Comparison of ENCODE assay signal across 9 mouse cellular contexts in the genomic region with DNA sequence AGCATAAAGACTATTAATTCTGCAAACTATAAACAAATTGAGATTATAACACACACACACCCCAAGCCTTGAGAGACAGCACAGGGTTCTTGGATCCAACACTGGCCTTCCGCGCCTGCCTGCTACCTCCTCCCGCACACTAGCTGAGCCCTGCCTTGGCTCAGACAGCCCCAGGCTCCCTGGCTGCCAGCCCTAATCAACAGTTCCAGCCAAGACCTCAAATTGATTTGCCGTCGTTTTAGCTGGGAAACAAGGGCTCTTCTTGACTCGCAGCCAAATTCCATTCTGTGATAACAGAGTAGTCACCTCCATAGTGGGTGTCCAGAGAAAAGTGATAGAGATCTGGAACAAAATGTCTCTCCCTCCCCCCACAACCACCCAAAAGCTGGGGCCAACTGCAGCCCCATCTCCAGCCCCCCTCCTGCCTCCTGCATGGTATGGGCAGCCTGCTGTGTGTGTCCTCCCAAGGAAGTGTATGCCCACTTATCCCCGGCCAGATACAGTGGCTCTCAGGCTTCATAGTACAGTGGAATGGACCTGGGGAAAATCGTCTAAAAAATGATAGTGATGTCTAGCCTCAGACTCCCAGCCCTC. TPM values are rescaled to one million over a fixed set of nuclear protein-coding genes. Genes with fewer than 3 reads are reported as not detected.
A peak's percentile ranks its signal among the peaks of the same experiment; 100 is the strongest.
DNase-seq lines count a peak whose midpoint lies in the region; ATAC-seq and TF ChIP-seq lines count a peak whose summit lies in the region.
"Had no signal": no experiment of that assay in that cellular context is flagged by ENCODE, and none has a peak within 500 bp of the region (broad histone marks: within the 10 kb centered on the region; RNA-seq: fewer than 3 reads in every experiment).

No protein-coding gene starts in this region.

- WGBS in heart, embryonic 15.5 days, result 11% methylated on average over 8 of the region's 8 CpGs
- WGBS in stomach, postnatal 0 days, result 29% methylated on average over 8 of the region's 8 CpGs

- DNase-seq in heart, adult 11 months, result no peak
- DNase-seq in ovary, adult 18-20 months (ENCODE audit: low spot score), result peak; percentile 43
- DNase-seq in ovary, postnatal 10 days (ENCODE audit: low spot score), result no peak
- DNase-seq in heart, postnatal 10 days, result peak; percentile 27 to 31
- peak; percentile 40 for DNase-seq in stomach, postnatal 0 days (ENCODE audit: low spot score)
- DNase-seq in thymus, postnatal 14 days, result no peak
- DNase-seq: liver, embryonic 13.5 days had no signal

- ATAC-seq in heart, embryonic 15.5 days (replicated peaks; ENCODE audit: insufficient number of reproducible peaks, insufficient read depth, low FRiP score, low read depth), result peak; percentile 64; the same call in 1 of the 2 replicates
- ATAC-seq in stomach, postnatal 0 days (ENCODE audit: low FRiP score, low TSS enrichment), result no peak
- no peak for ATAC-seq in CD4-positive, CD25-positive, alpha-beta regulatory T cell, adult 4 months

- peak overlapping the region; percentile 14; the same call in 1 of the 2 replicates for H3K4me2 ChIP-seq in heart, embryonic 15.5 days
- H3K4me2 ChIP-seq in stomach, postnatal 0 days (replicated peaks; ENCODE audit: low read depth), result no peak overlapping the region
- H3K4me2 ChIP-seq: liver, embryonic 13.5 days had no signal

- TF ChIP-seq EP300 in stomach, postnatal 0 days (optimal IDR thresholded peaks at IDR 0.05), result no peak

- H3K9ac ChIP-seq in heart, embryonic 15.5 days, result no peak overlapping the region
- H3K9ac ChIP-seq in stomach, postnatal 0 days (ENCODE audit: low read length), result no peak overlapping the region
- H3K9ac ChIP-seq: liver, embryonic 13.5 days had no signal

- no peaks in the 10 kb centered on the region for H3K36me3 ChIP-seq in heart, embryonic 15.5 days
- no peaks in the 10 kb centered on the region for H3K36me3 ChIP-seq in stomach, postnatal 0 days (ENCODE audit: control insufficient read depth, insufficient read depth, low read length)
- H3K36me3 ChIP-seq: liver, embryonic 13.5 days had no signal

- intact Hi-C loops in heart, postnatal 10 days (cut with DNase I), result no loop called here

- peak overlapping the region; percentile 2; the same call in 1 of the 2 replicates for H3K27ac ChIP-seq in heart, embryonic 15.5 days
- H3K27ac ChIP-seq in stomach, postnatal 0 days (replicated peaks), result no peak overlapping the region
- H3K27ac ChIP-seq: liver, embryonic 13.5 days had no signal

- no peak overlapping the region for H3K4me3 ChIP-seq in heart, embryonic 15.5 days
- H3K4me3 ChIP-seq in stomach, postnatal 0 days (ENCODE audit: low read depth, low read length), result no peak overlapping the region
- H3K4me3 ChIP-seq: liver, embryonic 13.5 days had no signal

- no peaks in the 10 kb centered on the region for H3K9me3 ChIP-seq in heart, embryonic 15.5 days (replicated peaks)
- no peaks in the 10 kb centered on the region for H3K9me3 ChIP-seq in stomach, postnatal 0 days (ENCODE audit: control insufficient read depth, low read length)
- H3K9me3 ChIP-seq: liver, embryonic 13.5 days had no signal

- H3K4me1 ChIP-seq in heart, embryonic 15.5 days (replicated peaks), result peaks cover 16% of the 10 kb centered on the region
- no peaks in the 10 kb centered on the region; the same call in 1 of the 2 replicates for H3K4me1 ChIP-seq in stomach, postnatal 0 days (replicated peaks; ENCODE audit: control insufficient read depth, insufficient read depth)

- no peak for TF ChIP-seq CTCF in stomach, postnatal 0 days (IDR thresholded peaks at IDR 0.05; ENCODE audit: low read depth)

- peaks cover 12% of the 10 kb centered on the region for H3K27me3 ChIP-seq in heart, embryonic 15.5 days
- H3K27me3 ChIP-seq in stomach, postnatal 0 days (ENCODE audit: control insufficient read depth, insufficient read depth, low read length), result no peaks in the 10 kb centered on the region
- H3K27me3 ChIP-seq: liver, embryonic 13.5 days had no signal

RNA-seq across cellular contexts. Expression of a gene that starts 18.9 kb away (rescaled TPM):
- polyA plus RNA-seq in heart, embryonic 15.5 days (2015; fragmentation: Nextera tagmentation; extraction: Ambion mirVana), result 1.9 and 2.2 TPM in 2 replicates
- 1 to 10 TPM; 8.9 to 9.8 TPM for total RNA-seq in heart, postnatal 10 days (2021)
- 1.8 and 1.9 TPM in 2 replicates for polyA plus RNA-seq in stomach, postnatal 0 days (2015; fragmentation: Nextera tagmentation; extraction: Ambion mirVana)
- polyA plus RNA-seq in CD4-positive, CD25-positive, alpha-beta regulatory T cell, adult 4 months (2017; shearing (Covaris generic)), result not detected

Comparison
In these comparisons a context has a peak if more than half of its experiments do, and no peak if none do; other contexts are left out.
1. DNase-seq: peak in ovary, adult 18-20 months (single experiment), heart, postnatal 10 days (2 of 2) and stomach, postnatal 0 days (single experiment); none in heart, adult 11 months (single experiment), ovary, postnatal 10 days (single experiment) and thymus, postnatal 14 days (single experiment).